Mouse (Mus musculus) T-helper 2 cell (primary cell): Measurements from ENCODE around the gene Junb.

Source experiments
- in situ Hi-C: fragments of 300-600 bp; cut with MboI, MseI; formaldehyde crosslinking; loops from one replicate; pipeline ENCODE4 v1.15.1; 2025; ENCODE audit warnings: high pct_unique_total_duplicates

Gene Junb

DNA sequence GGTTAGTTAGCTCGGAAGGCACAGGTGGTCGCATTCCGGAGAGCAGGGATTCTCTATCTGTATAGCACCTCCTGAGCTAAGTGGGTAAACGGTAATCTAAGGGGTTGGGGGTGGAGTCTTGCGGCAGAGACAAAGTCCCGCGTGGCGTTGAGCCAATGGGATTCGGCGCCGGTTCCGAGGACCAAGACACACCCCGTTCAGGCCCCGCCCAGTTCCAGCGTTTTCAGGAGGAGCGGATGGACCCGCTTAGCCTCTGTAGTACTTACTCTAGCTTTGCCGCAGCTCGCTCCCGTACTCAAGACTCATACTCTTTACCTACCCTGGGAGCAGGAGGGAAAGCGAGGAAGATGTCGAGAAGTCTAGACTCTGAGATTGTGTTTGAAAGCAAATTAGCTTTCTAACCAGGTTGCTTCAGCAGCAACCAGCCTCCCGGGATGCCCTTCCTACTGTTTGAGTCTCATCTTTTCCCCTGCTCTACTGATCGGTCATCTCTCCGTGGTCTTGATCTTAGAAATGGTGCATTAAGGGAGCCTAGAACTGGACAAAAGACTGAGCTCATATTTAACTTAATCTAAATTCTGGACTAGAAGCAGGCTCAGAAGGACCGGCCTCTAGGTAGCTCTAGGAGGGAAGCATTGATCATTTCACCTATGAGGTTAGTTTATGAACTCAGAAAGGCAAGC is 33.9 kb downstream of the Junb start:
- in situ Hi-C loops, result no loop called here

DNA sequence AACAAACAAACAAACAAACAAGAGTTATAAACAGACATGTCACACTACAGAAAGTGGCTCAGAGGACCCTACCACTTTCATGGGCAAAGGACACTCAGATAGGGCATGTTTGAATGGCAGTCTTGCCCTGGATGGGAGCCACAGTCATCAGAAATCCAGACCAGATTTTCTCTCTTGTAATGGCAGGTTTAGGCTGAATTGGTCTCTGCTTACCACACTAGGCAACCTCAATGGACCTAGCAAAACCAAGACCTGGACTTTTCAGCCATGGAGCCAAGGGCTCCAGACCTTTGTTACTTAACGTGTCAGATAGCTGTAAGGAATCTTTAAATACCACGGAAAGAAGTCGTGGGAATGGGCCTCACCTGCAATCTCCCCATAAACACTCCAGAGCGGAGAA is 34.8 kb downstream of the Junb start:
- in situ Hi-C loops, result no loop called here

DNA sequence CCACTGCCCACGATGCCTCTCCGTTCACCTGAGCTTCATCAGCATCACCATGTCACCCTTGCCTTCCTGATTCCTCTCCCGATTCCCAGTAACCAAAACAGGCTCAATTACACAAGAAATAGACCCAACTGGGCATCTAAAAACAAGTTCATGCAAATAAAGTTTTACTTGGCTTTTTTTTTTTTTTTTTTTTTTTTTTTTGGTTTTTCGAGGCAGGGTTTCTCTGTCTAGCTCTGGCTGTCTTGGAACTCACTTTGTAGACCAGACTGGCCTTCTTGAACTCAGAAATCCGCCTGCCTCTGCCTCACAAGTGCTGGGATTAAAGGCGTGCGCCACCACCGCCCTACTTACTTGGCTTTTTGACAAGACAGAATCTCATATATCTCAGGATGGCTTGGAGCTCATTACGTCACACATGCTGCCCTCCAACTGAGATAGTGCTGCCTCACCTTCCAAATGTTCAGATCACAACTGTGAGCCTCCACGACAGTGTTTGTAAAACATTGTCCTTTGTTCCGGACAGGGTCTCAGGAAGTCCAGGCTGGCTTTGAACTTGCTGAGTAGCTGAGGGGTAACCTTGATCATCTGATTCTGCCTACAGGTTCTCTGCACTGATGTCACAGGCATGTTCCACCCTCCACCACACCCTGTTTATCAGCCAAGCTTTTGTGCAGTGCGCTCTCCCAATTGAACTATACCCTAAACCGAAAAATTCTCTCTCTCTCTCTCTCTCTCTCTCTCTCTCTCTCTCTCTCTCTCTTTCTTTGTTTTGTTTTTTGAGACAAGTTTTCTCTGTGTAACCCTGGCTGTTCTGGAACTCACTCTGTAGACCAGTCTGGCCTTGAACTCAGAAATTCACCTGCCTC is 40.7 kb downstream of the Junb start:
- in situ Hi-C loops, result no loop called here

DNA sequence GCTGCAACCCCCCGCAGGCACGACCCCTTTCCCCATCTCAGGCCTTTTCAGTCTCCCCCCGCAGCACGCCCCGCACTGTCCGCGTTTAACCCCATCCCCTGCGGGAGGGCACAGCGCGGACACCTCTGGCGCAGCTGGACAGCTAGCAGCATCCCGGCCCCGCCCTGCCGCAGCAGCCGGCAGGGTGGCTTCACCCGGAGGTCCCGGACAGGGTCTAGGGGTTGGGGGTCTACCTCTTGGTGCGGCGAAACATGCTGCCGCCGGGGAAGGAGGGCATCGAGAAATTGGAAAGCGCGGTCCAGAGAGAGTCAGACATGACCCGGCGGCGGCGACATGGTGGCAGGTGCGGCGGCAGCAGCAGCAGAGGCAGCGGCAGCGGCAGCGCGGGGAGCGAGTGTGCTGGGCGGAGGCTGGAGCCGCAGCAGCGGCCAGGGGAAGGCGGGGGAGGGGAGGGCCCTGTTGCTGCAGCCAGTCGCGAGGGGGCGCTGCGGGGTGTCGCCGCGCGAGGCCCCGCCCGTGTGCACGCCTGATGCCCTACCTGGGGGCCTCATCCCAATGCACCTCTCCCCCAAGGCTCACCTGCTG is 41.5 kb downstream of the Junb start, which contains the start of gene Mast1:
Gene Mast1 (minus strand): TSS at position 398 of the 585 bp plus-strand sequence.
- in situ Hi-C loops, result no loop called here

DNA sequence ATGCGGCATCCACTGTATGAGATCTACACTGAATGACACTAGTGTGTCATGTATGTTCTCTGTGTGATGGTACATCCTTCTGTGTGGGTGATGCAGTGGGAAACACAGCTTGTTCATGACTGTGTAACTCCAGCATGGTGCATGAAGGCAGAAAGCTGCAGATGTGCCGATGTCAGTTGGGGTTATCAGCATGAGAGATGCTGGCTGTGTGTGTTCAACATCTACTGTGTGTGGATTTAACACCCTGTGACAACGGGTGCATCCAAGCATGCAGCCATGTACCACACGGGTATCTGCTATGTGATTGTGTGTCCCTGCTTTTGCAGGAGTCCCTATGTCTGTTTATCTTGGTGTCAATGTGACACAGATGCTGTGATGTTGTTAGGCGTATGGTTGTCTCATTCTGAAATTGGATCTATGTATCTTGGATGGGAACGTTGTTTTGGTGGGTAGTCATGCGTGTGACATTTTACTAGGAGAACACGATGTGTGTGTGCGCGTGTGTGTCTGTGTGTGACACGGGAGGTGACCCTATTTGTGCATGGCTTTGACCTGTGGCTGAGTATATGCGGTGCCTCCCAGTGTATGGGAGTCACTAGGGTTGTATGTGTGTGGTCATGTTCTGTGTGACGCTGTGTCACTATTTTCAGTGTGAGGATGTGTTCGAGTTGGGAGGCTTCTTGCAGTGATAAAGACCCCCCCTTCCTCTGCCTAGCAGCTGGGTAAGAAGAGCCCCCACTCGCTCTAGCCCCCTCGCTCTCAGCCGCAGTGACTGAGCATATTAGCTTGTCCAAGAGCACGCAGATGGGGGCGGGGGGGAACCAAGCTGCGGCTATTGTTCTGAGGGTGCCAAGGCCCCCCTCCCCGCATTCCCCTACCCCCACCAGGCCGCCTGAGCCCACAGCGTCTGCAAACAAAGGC is 42.2 kb downstream of the Junb start:
- in situ Hi-C loops, result no loop called here

DNA sequence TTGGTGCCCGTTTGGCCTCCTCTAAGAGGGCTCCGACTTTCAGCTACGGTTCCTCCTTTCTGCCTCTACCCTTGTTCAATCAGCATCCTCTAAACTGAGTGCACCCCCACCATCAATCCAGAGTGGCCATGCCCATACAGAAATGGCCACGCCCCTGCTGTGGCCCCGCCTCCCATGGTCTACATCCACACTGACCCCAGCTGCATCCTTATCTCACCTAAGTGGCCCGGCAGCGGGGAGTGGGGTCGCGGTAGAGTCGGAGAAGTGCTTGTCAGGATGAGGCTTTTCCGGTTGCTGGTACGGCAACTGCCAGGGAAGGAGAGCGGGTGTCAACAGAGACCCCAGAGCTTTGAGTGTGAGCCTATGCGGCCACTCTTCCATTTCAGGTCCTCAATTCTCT is 43.0 kb downstream of the Junb start:
- in situ Hi-C loops, result no loop called here

DNA sequence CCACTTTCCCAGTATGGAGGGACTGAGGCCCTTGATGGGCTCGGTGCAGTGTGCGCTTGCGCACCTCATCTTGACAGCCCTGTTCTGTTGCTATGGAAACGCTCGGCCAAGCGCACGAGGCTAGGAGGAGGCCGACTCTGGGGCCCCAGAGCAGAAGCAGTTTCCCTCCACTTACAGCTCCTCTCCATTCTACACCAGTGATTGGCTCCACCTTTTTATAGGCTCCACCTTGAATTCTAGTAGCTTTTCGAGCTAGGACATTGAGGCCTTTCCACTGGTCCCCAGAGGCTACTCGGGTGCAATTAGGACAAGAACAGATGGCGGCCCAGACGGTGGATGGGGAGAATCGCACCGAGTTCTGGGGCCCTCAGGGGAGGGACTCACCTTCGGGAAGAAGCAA is 43.7 kb downstream of the Junb start:
- in situ Hi-C loops, result no loop called here

DNA sequence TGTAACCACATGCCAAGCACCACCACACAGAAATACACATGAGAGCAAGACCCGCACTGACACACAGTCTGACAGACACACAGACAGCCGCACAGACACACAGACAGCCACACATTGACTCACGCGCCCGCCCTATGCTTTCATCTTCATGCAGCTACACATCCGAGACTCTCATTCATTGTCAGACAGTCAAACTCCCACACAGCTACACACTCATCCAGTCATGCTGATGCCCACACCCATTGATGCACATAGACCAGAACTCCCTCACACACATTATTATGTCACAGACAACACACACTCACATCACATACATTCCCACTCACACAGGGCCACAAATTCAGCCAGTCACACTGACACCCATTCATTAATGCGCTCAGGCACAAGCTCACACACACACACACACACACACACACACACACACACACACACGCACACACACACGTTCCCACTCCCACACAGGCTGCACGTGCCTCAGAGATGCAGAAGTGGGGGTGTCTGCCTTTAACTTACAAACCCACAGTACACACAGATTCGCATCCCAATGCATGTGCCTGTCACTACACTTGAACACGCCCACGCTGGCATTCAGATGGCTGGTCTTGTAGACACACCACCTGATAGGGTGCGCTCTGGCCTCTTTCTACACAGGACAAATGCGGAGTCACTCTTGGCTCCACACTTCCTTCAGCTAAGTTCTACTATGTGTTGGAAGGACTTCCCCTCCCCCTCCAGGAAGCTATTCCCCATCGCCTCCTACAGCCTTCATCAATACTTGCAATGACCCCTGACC is 44.6 kb downstream of the Junb start:
- in situ Hi-C loops, result no loop called here

DNA sequence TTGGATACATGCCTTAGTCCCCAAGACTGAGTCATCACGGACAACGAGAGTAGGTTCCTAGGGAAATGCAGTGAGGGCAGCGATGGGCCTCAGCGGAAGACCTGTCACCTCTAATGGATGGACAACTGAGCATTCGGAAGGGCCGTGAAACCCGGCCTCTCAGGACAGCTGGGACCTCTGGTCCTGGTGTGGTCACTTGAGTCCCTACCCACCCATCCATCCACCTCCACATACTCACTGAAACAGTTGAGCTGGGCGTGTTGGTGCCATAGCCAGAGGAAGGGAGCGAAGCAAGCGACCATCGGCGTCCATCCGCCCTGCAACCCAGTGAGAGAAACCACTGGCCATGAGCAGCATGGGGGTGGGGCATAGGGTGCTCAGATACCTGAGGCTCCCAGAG is 47.9 kb downstream of the Junb start:
- in situ Hi-C loops, result no loop called here

DNA sequence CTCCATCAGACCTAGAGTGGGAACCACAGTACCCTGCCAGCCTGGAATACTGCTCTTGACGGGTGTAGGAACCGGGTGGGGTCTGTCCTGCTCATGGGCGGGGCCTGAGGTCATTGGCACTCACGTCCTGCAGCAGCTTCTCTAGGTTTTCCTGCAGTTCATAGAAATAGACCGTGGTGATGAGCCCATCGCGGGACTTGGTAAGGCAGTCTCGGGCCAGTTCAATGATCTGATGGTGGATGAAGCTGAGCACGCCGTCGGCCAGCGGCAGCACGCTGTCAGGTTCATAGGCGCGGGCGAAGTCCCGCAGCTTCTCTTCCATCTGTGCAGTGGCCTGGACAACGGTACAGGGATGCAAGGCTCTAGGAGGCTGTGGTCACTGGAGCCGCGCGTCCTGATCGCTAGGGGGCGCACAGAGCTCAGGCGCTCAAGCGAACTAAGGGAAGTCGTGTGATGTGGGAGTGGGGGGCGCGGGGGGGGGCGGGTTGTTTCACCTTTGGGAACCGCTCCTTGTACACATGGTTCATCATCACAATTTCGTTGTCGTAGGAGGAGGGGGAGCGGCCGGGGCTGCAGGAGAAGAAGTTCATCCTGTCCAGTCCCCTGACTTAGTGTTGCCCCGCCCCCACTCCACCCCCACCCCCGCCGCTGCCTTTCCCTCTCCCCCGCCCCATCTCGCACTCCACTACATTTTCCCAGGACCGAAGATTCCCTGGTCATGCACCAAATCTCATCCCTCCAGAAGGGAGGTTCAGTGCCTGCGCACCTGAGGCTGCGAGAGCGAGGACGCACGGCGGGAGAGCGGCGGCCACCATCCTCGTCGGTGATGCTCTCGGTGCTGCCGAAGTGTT is 49.8 kb downstream of the Junb start:
- in situ Hi-C loops, result no loop called here

DNA sequence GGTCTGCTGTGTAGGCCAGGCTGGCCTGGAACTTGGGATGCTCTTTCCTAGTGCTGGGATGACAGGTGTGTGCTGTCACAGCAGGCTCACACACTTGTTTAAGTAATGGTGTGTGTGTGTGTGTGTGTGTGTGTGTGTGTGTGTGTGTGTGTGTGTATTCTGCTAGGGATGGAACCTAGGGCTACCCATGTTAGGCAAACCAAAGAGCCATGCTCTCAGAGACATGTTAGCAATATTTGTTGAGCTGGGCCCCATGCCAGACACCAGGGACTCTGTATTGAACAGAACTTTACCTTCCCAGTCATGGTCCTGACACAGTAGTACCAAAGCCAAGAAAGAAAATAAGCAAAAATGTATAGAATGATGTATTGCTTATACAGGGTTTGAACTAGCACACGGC is 51.0 kb downstream of the Junb start:
- in situ Hi-C loops, result no loop called here

DNA sequence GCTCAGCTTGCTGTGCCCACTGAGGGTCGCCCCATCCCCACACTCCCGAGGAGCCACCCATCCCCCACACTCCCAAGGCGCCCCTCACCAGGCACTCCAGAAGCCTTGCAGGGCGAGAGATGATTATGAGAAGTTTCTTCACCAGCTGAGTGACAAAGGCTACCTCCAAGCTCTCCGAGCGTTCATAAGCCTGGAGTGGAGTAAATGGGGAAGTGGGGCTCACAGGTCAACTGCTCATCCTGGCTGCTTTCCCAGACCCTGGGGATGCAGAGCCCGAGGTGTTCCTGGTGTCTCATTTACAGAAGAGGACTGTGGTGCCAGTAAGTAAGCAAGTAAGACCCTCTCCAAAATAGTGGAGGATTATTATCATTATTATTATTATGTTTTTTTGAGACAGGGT is 53.0 kb downstream of the Junb start:
- in situ Hi-C loops, result no loop called here
